Mouse (Mus musculus) left cerebral cortex, postnatal 14 days (tissue): ENCODE measurements around the gene Knop1. TPM values are rescaled to one million over a fixed set of nuclear protein-coding genes. Genes with fewer than 3 reads are reported as not detected.

Experiments used
- DNase-seq, 2 experiments: peaks; one replicate each; pipeline ENCODE4 v3.0.0; 2021 to 2022; ENCODE audit warnings: low spot score in 2 of 2, mixed read lengths in 1 of 2
- intact Hi-C: fragments of 180-260 bp; cut with DNase I; formaldehyde crosslinking; loops from one replicate; pipeline ENCODE4 v1.15.1; 2025
- long read RNA-seq, 2 experiments: library from polyadenylated mRNA; stranded (forward); transcript quantifications; one replicate each; pipeline ENCODE4 v2.0.0; 2021
- total RNA-seq, 2 experiments: library from RNA; stranded (reverse); gene quantifications; 2 replicates each; pipeline ENCODE4 v1.2.3; 2021

Gene Knop1
- total RNA-seq: 10 to 100 TPM; 36.8 to 39.6 TPM
- long read RNA-seq, experiment 1, full-length matches to known transcripts: 49 of 60 reads
- long read RNA-seq, experiment 1, partial matches to known transcripts: 4 of 60 reads
- long read RNA-seq, experiment 1, other reads (novel, unspliced or antisense): 7 of 60 reads
- long read RNA-seq, experiment 2, full-length matches to known transcripts: 40 of 58 reads
- long read RNA-seq, experiment 2, partial matches to known transcripts: 8 of 58 reads
- long read RNA-seq, experiment 2, other reads (novel, unspliced or antisense): 10 of 58 reads

DNA sequence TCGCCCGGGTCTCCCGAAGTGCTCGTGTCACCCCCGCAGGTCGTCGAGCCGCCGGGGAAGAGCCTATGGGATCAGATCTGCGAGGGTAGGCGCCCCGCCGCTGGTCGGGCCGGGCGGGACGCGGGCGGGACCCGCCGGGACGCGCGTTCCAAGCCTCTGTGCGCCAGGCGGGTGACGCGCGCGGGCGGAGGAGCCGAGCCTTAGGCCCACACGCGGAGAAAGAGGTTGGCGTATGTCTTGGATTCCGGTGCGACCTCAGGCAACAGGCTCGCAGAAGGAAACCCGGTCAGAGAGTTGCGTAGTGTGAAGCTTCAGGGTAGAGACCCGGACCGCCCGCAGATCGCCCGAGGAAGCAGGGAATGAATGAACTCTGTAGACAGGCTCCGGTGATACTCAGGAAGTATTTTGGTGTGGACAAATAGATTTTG is at the start of gene Knop1:
TSS of gene Knop1 (minus strand) at position 378 of the 428 bp plus-strand sequence.
- intact Hi-C loops: loop anchor here (5.0 kb wide), 1 partner anchor 136 kb away; no protein-coding TSS in a partner anchor
- no peak for DNase-seq

GRCm38 (mm10) chr7:118904530-118904929 is 48.5 kb upstream of the Knop1 start:
- DNase-seq: no peak
- intact Hi-C loops: no loop called here

DNA sequence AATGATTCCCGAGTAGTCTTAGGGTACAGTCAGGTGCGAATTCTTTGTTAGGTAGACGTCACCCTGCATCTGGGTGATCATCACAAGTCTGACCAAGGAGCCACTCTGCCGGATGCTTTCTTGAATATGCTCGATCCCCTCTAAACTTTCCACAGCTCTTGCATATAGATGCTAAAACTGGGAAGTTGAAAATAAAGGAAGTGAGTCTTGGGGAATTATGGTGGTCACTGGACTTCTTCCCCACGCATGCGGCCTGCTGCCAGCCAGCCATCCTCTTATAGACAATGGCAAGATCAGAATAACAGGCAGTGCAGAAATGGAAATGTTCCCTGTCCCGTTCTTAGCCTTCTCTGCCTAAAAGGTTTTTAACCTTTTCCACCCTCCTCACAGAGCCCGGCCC is 47.8 kb upstream of the Knop1 start:
- intact Hi-C loops: no loop called here
- no peak for DNase-seq

GRCm38 (mm10) chr7:118902944-118903343 is 46.9 kb upstream of the Knop1 start:
- DNase-seq: peak; percentile 37 to 55
- intact Hi-C loops: no loop called here

DNA sequence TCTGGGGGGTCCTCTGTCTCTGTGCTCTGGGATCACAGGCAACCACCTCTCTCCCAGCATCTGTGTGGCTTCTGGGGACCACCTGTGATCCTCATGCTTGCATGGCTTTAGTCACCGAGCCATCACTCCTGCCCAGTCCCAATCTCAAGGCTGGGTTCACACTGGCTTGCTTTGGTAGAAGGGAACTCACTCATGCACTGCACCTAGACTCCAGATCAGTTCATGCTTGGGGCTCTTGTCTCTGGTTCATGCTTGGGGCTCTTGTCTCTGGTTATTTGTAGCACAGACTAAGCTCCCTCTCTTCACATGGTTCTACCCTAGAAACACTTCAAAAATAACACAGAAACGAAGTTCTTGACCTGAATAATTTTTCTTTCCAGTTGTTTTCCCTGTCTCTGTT is 44.0 kb upstream of the Knop1 start:
- DNase-seq: no peak
- intact Hi-C loops: no loop called here

GRCm38 (mm10) chr7:118898063-118898462 is 42.0 kb upstream of the Knop1 start:
- intact Hi-C loops: loop anchor here (5.0 kb wide), 1 partner anchor 94 kb away; no protein-coding TSS in a partner anchor
- DNase-seq: no peak

GRCm38 (mm10) chr7:118895469-118896450 is 39.7 kb upstream of the Knop1 start:
- DNase-seq: no peak
- intact Hi-C loops: loop anchor here (5.0 kb wide), 1 partner anchor 97 kb away; no protein-coding TSS in a partner anchor

- DNase-seq: no peak
- intact Hi-C loops: no loop called here
These were observed 33.1 kb upstream of the Knop1 start for GRCm38 (mm10) chr7:118889046-118889680.

DNA sequence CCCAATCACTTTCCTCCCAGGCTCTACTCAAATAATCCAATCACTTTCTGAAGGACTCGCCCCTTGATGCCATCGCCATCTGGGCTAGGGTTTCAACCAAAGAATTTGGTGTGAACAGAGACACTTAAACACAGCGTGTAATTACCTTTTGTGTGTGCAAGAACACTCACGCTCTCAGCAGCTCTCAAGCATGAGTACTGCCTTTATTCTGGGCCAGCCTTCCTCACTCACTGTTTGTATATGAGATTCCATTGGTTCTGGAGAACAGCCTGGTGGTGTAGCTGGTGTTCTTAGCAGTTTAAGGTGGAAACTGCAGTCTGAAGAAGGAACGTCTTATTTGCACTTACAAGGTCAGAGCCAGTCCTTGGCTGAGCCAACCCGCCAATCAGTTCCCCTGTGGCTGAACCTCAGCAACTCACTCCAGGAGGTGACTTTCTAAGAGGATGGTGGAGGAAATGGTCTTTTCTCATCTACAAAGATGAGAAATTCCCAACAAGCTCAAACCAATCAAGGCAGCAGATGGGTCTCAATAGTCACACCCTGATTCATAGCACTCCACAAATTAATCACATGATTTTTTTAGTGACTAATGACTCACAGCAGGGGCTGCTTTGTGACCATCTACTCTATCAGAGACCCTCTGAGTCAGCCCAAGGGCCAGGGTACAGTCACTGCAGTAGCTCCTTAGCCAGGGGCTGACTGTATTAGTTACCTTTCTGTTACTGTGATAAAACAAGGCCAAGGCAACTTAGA is 31.4 kb upstream of the Knop1 start:
- no peak for DNase-seq
- intact Hi-C loops: no loop called here

DNA sequence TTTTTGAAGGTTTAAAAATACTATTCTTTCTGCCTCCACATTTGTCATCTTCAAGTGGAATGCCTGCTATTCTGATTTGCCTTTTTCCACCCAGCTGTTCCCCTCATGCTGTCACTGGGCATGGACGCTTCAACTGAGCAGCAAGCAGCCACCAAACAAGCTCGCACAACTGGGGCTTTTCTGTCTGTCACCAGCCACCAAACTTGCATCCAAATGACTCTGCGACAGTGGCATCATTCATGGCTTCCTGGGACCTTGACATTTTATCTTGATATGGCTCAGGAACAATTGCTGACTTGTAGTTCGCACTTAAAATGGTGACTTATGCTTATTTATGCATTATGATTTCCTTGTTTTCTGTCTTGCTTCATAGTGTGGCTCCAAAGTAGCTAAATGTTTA is 28.9 kb upstream of the Knop1 start:
- intact Hi-C loops: no loop called here
- no peak for DNase-seq

DNA sequence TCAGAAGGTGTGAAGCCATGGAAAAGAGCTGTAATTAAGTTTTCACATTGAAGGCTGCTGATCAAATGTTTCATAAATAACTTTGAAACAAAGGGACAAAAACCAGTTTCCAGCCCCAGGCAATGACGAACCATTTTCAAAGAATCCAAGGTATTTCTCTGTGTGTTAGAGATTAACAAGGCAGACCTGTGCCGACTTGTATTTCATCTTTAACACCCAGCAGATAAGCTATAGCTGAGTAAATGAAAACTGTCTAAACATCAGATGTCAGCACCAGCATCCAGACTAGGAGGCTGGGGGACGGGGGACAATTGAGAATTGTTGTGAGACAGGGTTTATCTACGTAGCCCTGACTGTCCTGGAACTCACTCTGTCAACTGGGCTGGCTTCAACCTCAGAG is 27.9 kb upstream of the Knop1 start:
- intact Hi-C loops: no loop called here
- no peak for DNase-seq

DNA sequence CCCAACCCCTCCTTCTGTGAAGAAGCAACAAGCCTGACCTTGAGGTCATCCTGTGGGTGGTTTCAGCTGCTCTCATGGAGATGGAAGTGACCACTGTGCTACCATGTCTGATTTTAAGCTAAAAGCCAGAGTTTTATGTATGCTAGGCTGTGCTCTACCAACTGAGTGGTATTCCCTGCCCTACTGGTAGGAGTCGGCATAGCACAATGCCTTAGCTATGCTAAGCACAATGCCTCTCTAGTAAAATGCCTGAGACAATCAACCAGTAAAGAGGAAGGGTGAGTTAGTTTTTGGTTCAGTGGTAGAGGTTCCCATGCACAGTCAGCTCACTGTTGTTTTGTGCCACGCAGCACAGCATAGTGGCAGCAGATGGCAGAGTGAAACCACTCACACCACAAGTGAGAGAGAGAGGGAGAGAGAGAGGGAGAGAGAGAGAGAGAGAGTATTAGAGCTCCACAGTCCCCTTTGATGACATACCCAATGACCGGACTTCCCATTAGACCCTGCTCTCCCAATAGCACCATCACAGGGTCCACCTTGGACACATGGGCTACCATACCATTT is 23.5 kb upstream of the Knop1 start:
- DNase-seq: no peak
- intact Hi-C loops: no loop called here

DNA sequence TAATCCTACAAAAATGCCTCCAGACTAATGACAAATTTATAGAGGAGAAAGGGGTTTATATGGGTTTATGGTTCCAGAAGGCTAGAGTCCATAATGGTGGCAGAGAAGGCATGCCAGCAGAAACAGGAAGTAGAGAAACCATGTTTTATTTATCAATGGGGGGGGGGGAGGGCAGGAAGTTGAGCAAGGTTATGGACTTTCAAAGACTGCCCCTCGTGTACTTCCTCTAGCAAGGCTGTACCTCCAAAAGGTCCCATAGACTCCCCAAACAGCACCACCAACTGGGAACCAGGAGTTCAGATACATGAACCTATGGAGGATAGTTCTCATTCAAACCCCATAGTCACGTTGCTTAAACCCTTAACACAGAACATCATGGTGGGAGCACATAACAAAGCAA is 9.3 kb upstream of the Knop1 start:
- DNase-seq: no peak
- intact Hi-C loops: no loop called here

DNA sequence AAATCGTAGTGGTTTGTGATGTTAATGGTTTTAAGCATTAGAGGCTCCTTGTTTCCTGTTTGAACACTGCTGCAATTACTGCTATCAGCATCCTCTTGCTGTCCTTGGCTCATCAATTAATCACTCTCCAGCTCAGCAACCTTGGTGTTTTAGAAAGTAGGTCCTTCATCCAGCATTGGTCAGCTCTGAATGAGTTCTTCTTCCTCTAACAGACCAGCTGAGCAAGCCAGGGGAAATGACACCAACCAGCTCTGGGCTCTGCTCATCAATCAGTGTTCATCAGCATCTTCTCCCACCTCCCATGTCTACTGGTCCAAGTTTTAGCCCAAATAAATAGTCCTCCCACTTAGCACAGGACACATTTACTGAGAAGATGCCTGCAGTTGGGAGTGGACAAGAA is 2.6 kb upstream of the Knop1 start:
- intact Hi-C loops: loop anchor here (5.0 kb wide), 1 partner anchor 134 kb away; no protein-coding TSS in a partner anchor
- no peak for DNase-seq

GRCm38 (mm10) chr7:118855171-118855876 is 730 bp downstream of the Knop1 start, which contains the start of gene Iqck:
Gene Iqck, plus strand, starts transcription at chr7:118855752.
- peak; percentile 94 for DNase-seq
- intact Hi-C loops: loop anchor here (5.0 kb wide), 1 partner anchor 137 kb away; no protein-coding TSS in a partner anchor

DNA sequence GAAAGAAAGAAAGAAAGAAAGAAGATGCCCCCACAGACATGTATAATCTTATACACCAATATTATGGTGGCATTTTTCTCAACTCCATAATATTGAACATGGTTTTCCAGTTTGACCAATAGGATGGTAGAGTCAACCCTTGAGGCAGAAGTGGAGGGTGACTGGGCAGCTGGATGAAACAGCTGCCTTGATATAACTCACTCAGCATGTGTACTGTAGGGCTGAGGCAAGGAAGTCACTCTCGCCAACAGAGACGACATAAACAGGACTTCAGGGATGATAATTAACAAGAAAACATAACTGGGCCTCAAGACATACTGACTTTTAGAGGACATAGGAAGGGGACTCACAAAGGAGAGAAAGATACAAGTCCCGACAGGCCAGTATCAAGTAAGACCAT is 1.4 kb downstream of the Knop1 start:
- intact Hi-C loops: loop anchor here (5.0 kb wide), 2 partner anchors 87 to 138 kb away; no protein-coding TSS in a partner anchor
- no peak for DNase-seq

- no peak for DNase-seq
- intact Hi-C loops: loop anchor here (5.0 kb wide), 1 partner anchor 85 kb away; no protein-coding TSS in a partner anchor
These were observed 3.4 kb downstream of the Knop1 start for GRCm38 (mm10) chr7:118852611-118853010.

DNA sequence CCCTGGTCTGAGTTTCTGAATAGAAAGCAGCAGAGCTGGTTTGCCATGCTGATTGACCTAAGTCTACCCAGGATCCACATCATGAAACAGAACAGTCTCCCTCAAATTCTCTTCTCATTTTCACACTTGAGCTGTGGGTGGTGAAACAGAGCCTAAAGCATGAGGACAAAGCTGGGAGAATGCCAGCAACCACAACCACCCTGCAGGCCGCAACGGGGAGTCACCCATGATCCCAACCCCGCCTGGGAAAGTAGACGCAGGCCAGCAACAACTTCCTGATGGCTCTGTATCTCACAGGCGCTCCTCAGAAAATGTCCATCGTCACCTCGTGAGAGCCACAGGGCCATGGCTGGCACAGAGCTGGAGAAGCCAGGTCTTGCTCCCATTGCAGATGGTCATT is 4.5 kb downstream of the Knop1 start:
- intact Hi-C loops: loop anchor here (5.0 kb wide), 1 partner anchor 84 kb away; no protein-coding TSS in a partner anchor

More for the DNA sequence above, 4.5 kb downstream of the Knop1 start:
- no peak for DNase-seq
